Mouse (Mus musculus): ENCODE measurements around the gene Tomm40. TPM values are rescaled to one million over a fixed set of nuclear protein-coding genes. Genes with fewer than 3 reads are reported as not detected.
A peak's percentile ranks its signal among the peaks of the same experiment; 100 is the strongest.

Gene Tomm40
- 23.8 and 25.2 TPM in 2 replicates for polyA plus RNA-seq (2012; ENCODE audit: insufficient read depth, insufficient read length, missing spikeins)

- TF ChIP-seq POLR2A (IDR thresholded peaks at IDR 0.05; ENCODE audit: borderline replicate concordance, low read depth, low read length) (no peak), CTCF (IDR thresholded peaks at IDR 0.05; ENCODE audit: low read depth, low read length) (no peak)
- Histone ChIP-seq H3K4me1 (ENCODE audit: control insufficient read depth, insufficient read depth, low read length) (peaks cover 15% of the 10 kb centered on the region), H3K27ac (ENCODE audit: insufficient read depth, low read depth, low read length) (peak within 1 kb of the TSS; percentile 72), H3K4me3 (ENCODE audit: insufficient read depth, low read length) (peak within 1 kb of the TSS; percentile 97)
Observed at GRCm38 (mm10) chr7:19715239-19716054, at the start of gene Tomm40. Tomm40 (minus strand) TSS chr7:19715438.

DNA sequence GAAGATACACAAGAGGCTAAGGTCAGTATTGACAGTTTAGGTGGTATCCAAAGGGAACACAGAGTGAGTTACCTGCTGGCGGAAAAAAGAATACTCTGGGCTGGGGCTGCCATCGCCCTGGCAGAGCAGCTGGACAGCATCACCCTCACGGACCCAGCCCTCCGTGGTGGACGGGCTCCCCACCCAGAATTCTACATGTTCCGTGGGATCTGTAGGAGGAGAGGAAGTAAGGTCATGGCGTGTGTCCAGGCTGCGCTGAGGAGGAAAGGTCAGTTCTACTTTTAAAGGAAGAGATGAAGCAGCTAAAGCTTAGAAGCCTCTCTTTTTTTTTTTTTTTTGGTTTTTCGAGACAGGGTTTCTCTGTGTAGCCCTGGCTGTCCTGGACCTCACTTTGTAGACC is 49.3 kb upstream of the Tomm40 start:
- no peak for TF ChIP-seq CTCF (IDR thresholded peaks at IDR 0.05; ENCODE audit: low read depth, low read length)
- no peak for TF ChIP-seq POLR2A (IDR thresholded peaks at IDR 0.05; ENCODE audit: borderline replicate concordance, low read depth, low read length)
- Histone ChIP-seq H3K27ac (ENCODE audit: insufficient read depth, low read depth, low read length) (no peak overlapping the region), H3K4me1 (ENCODE audit: control insufficient read depth, insufficient read depth, low read length) (peaks cover 9% of the 10 kb centered on the region), H3K4me3 (ENCODE audit: insufficient read depth, low read length) (no peak overlapping the region)

DNA sequence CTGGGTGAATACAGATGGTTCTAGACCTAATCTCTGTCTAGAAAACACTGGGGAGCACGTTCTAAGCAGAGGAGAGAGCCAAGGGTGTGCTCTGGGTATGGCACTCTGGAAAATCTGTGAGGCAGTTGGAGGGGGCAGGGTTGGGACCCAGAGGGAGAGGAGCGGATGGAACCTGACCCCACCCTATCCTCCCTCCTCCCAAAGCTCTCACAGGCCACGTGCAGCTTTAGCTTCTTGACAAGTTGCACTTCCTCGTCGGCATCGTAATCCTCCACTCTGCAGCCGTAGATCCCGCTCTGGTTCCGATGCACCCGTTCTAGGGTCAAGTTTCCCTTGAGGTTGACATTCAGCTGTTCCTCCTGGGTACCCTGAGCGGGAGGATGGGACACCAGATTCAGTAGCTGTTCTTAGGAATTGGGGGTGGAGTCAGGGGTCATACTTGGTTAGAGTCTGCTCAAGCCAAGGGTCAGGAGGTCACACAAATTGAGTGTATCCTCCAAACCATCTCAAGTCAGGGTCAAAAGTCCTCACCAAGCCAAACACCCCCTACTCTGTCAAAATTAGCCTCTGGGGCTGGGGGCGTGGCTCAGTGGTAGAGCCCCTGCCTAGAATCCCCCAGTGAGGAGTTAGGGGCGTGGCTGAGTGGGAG is 48.7 kb upstream of the Tomm40 start:
- TF ChIP-seq POLR2A (IDR thresholded peaks at IDR 0.05; ENCODE audit: borderline replicate concordance, low read depth, low read length), result no peak
- no peak for TF ChIP-seq CTCF (IDR thresholded peaks at IDR 0.05; ENCODE audit: low read depth, low read length)
- Histone ChIP-seq H3K4me1 (ENCODE audit: control insufficient read depth, insufficient read depth, low read length) (peaks cover 9% of the 10 kb centered on the region), H3K4me3 (ENCODE audit: insufficient read depth, low read length) (no peak overlapping the region), H3K27ac (ENCODE audit: insufficient read depth, low read depth, low read length) (no peak overlapping the region)

- Histone ChIP-seq H3K27ac (ENCODE audit: insufficient read depth, low read depth, low read length) (no peak overlapping the region), H3K4me1 (ENCODE audit: control insufficient read depth, insufficient read depth, low read length) (peaks cover 9% of the 10 kb centered on the region)
- no peak for TF ChIP-seq CTCF (IDR thresholded peaks at IDR 0.05; ENCODE audit: low read depth, low read length)
- TF ChIP-seq POLR2A (IDR thresholded peaks at IDR 0.05; ENCODE audit: borderline replicate concordance, low read depth, low read length), result no peak
Observed at GRCm38 (mm10) chr7:19762283-19762682, 47.0 kb upstream of the Tomm40 start.

DNA sequence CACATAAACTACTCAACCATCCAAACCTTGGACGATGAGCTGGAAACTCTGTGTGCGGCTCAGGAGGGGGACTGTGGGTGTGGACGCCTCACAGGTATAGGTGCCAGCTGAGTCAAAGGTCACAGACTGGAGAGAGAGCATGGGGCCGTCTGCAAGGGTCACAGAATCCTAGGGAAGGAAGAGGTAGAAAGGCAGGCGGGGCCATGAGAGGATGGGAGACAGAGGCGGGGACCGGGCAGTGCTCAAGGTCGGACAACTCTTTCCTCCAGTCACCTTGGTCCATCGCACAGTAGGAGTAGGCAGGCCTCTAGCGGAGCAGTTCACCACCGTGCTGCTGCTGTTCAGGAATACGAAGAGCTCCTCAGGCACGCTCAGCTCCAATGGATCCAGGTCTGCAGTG is 44.8 kb upstream of the Tomm40 start:
- TF ChIP-seq CTCF (IDR thresholded peaks at IDR 0.05; ENCODE audit: low read depth, low read length) (no peak), POLR2A (IDR thresholded peaks at IDR 0.05; ENCODE audit: borderline replicate concordance, low read depth, low read length) (no peak)
- no peak overlapping the region for H3K27ac ChIP-seq (ENCODE audit: insufficient read depth, low read depth, low read length)
- no peak overlapping the region for H3K4me3 ChIP-seq (ENCODE audit: insufficient read depth, low read length)
- peaks cover 9% of the 10 kb centered on the region for H3K4me1 ChIP-seq (ENCODE audit: control insufficient read depth, insufficient read depth, low read length)

More at GRCm38 (mm10) chr7:19762283-19762682, 47.0 kb upstream of the Tomm40 start:
- no peak overlapping the region for H3K4me3 ChIP-seq (ENCODE audit: insufficient read depth, low read length)

DNA sequence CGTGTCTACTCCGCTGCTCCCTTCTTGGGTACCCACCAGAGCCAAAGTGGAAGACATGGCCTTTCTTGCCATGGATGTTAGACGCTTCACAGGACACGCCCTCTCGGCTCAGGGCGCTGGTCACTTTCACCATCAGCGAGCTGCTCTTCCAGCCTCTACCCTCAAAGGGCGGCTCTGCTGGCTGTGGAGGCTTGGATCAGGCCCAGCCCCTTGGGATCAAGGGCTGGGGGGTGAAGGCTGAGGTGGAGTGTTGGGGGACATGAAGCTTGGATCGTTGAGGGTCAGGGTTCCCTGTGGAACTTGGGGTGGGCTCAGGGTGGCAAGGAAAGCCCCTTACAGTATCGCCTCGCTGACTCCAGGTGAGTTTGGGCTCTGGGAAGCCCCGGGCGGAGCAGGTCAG is 43.4 kb upstream of the Tomm40 start:
- TF ChIP-seq POLR2A (IDR thresholded peaks at IDR 0.05; ENCODE audit: borderline replicate concordance, low read depth, low read length), result no peak
- H3K4me1 ChIP-seq (ENCODE audit: control insufficient read depth, insufficient read depth, low read length), result no peaks in the 10 kb centered on the region
- H3K27ac ChIP-seq (ENCODE audit: insufficient read depth, low read depth, low read length), result no peak overlapping the region
- H3K4me3 ChIP-seq (ENCODE audit: insufficient read depth, low read length), result no peak overlapping the region

DNA sequence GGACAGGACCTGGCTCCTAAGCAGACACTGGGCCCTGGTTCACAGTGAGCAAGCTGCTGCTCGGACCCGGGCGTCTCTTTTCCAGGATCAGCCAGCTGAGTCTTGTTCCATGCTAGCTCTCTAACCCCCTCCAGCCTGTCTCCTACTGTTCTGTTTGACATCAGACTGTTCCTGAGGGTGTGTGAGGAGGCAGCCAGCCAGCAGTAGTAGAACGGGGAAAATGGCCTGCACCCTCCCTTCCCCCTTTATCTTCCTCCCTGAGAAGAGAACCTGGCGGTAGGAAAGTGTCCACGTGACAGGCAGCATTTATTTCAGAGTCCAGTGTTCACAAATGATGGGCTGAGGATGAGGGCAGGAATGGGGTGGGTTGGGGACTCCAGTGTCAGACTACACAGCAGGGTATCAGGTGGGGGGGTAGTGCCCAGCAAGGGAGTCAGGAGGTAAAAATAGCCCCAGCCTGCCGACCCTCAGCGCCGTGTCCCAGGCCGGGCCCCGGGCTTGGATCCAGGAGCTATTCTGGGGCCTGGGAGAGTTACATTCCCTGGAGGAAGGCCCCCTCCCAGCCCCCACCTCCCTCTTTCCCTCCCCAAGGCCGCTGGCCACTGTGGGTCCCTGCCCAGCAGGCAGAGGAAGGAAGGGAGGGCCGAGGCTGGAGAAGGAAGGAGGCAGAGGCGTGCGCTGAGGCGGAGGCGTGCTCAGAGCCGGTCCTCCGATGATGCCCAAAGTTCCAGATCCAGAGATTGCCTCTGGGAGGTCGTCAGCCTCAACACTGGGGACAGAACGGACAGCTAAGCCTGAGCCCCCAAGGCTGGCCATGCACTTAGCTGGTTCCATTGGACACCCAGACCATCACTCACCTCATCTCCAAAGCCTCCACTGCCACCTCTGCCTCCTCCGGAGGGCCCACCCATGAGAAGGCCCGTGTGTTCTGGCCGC is 40.9 kb upstream of the Tomm40 start:
- H3K4me1 ChIP-seq (ENCODE audit: control insufficient read depth, insufficient read depth, low read length), result peaks cover 2% of the 10 kb centered on the region
- TF ChIP-seq POLR2A (IDR thresholded peaks at IDR 0.05; ENCODE audit: borderline replicate concordance, low read depth, low read length) (no peak), CTCF (IDR thresholded peaks at IDR 0.05; ENCODE audit: low read depth, low read length) (no peak)
- no peak overlapping the region for H3K4me3 ChIP-seq (ENCODE audit: insufficient read depth, low read length)
- H3K27ac ChIP-seq (ENCODE audit: insufficient read depth, low read depth, low read length), result no peak overlapping the region

- TF ChIP-seq CTCF (IDR thresholded peaks at IDR 0.05; ENCODE audit: low read depth, low read length), result no peak
- no peak for TF ChIP-seq POLR2A (IDR thresholded peaks at IDR 0.05; ENCODE audit: borderline replicate concordance, low read depth, low read length)
- no peak overlapping the region for H3K4me3 ChIP-seq (ENCODE audit: insufficient read depth, low read length)
- H3K4me1 ChIP-seq (ENCODE audit: control insufficient read depth, insufficient read depth, low read length), result peaks cover 10% of the 10 kb centered on the region
- no peak overlapping the region for H3K27ac ChIP-seq (ENCODE audit: insufficient read depth, low read depth, low read length)
Observed at GRCm38 (mm10) chr7:19755008-19755407, 39.8 kb upstream of the Tomm40 start.

GRCm38 (mm10) chr7:19754065-19754464 is 38.8 kb upstream of the Tomm40 start:
- TF ChIP-seq POLR2A (IDR thresholded peaks at IDR 0.05; ENCODE audit: borderline replicate concordance, low read depth, low read length), result no peak
- TF ChIP-seq CTCF (IDR thresholded peaks at IDR 0.05; ENCODE audit: low read depth, low read length), result no peak
- H3K4me3 ChIP-seq (ENCODE audit: insufficient read depth, low read length), result no peak overlapping the region
- peaks cover 10% of the 10 kb centered on the region for H3K4me1 ChIP-seq (ENCODE audit: control insufficient read depth, insufficient read depth, low read length)

More at GRCm38 (mm10) chr7:19754065-19754464, 38.8 kb upstream of the Tomm40 start:
- H3K27ac ChIP-seq (ENCODE audit: insufficient read depth, low read depth, low read length), result no peak overlapping the region

All from bone marrow macrophage, adult 2 months (primary cell).